ENCODE assay signal across 10 mouse cellular contexts in genomic region chr12:29723722-29724338, GRCm38 (mm10).
DNase-seq lines count a peak whose midpoint lies in the region; ATAC-seq lines count a peak whose summit lies in the region.
"Had no signal": no experiment of that assay in that cellular context is flagged by ENCODE, and none has a peak within 500 bp of the region (broad histone marks: within the 10 kb centered on the region; RNA-seq: fewer than 3 reads in every experiment).

No protein-coding gene starts in this region.

- WGBS in hindbrain, embryonic 11.5 days, result 80% methylated on average over 17 of the region's 17 CpGs
- 82% methylated on average over 17 of the region's 17 CpGs for WGBS in hindbrain, embryonic 10.5 days

- no peak overlapping the region for H3K4me3 ChIP-seq in hindbrain, embryonic 11.5 days (ENCODE audit: low read depth, low read length)
- no peak overlapping the region for H3K4me3 ChIP-seq in hindbrain, embryonic 10.5 days
- H3K4me3 ChIP-seq: embryonic facial prominence, embryonic 12.5 days; myocyte had no signal

- no peaks in the 10 kb centered on the region for H3K9me3 ChIP-seq in hindbrain, embryonic 11.5 days (ENCODE audit: control insufficient read depth, low read length)
- H3K9me3 ChIP-seq in hindbrain, embryonic 10.5 days, result no peaks in the 10 kb centered on the region
- H3K9me3 ChIP-seq: embryonic facial prominence, embryonic 12.5 days had no signal

- H3K4me2 ChIP-seq in hindbrain, embryonic 11.5 days (replicated peaks; ENCODE audit: low read depth, low read length), result no peak overlapping the region
- H3K4me2 ChIP-seq: embryonic facial prominence, embryonic 12.5 days had no signal

- no peak for ATAC-seq in hindbrain, embryonic 11.5 days (ENCODE audit: low FRiP score)

- H3K27ac ChIP-seq in hindbrain, embryonic 11.5 days (ENCODE audit: low read depth, low read length), result no peak overlapping the region
- H3K27ac ChIP-seq in hindbrain, embryonic 10.5 days, result no peak overlapping the region
- H3K27ac ChIP-seq: embryonic facial prominence, embryonic 12.5 days had no signal

- no peak overlapping the region for H3K9ac ChIP-seq in hindbrain, embryonic 11.5 days (ENCODE audit: low read depth, low read length)
- H3K9ac ChIP-seq: embryonic facial prominence, embryonic 12.5 days had no signal

- DNase-seq in hindbrain, embryonic 11.5 days (ENCODE audit: low spot score), result peak; percentile 7
- no peak for DNase-seq in hindbrain, embryonic 10.5 days (ENCODE audit: low spot score)
- DNase-seq in frontal cortex, postnatal 36 days (ENCODE audit: low spot score in 2 of 2), result peak; percentile 67 to 82
- DNase-seq in left cerebral cortex, postnatal 25 days (ENCODE audit: low spot score in 2 of 2), result peak; percentile 77 to 90
- DNase-seq in right cerebral cortex, postnatal 4 days, result peak; percentile 55
- no peak for DNase-seq in urinary bladder, postnatal 25 days (ENCODE audit: low spot score)
- DNase-seq in ovary, postnatal 10 days (ENCODE audit: low spot score), result no peak
- DNase-seq in ovary, postnatal 36 days (ENCODE audit: low spot score), result no peak

- intact Hi-C loops in left cerebral cortex, postnatal 25 days (cut with DNase I), result no loop called here

- H3K36me3 ChIP-seq in hindbrain, embryonic 11.5 days (ENCODE audit: control insufficient read depth, insufficient read depth, low read length), result no peaks in the 10 kb centered on the region
- H3K36me3 ChIP-seq in hindbrain, embryonic 10.5 days, result no peaks in the 10 kb centered on the region
- H3K36me3 ChIP-seq: embryonic facial prominence, embryonic 12.5 days had no signal

- no peaks in the 10 kb centered on the region for H3K27me3 ChIP-seq in hindbrain, embryonic 11.5 days (ENCODE audit: control insufficient read depth, insufficient read depth, low read length)
- H3K27me3 ChIP-seq in hindbrain, embryonic 10.5 days (ENCODE audit: insufficient read depth, poor library complexity, severe bottlenecking), result no peaks in the 10 kb centered on the region
- H3K27me3 ChIP-seq: embryonic facial prominence, embryonic 12.5 days had no signal

- no peaks in the 10 kb centered on the region for H3K4me1 ChIP-seq in hindbrain, embryonic 11.5 days (replicated peaks; ENCODE audit: control insufficient read depth, insufficient read depth, low read length)
- peaks cover 4% of the 10 kb centered on the region for H3K4me1 ChIP-seq in hindbrain, embryonic 10.5 days (replicated peaks)
- H3K4me1 ChIP-seq: embryonic facial prominence, embryonic 12.5 days had no signal

Comparison
In these comparisons a context has a peak if more than half of its experiments do, and no peak if none do; other contexts are left out.
1. DNase-seq: peak in hindbrain, embryonic 11.5 days (single experiment), frontal cortex, postnatal 36 days (2 of 2), left cerebral cortex, postnatal 25 days (2 of 2) and right cerebral cortex, postnatal 4 days (single experiment); none in hindbrain, embryonic 10.5 days (single experiment), urinary bladder, postnatal 25 days (single experiment), ovary, postnatal 10 days (single experiment) and ovary, postnatal 36 days (single experiment).